Mouse (Mus musculus): ENCODE measurements around the gene Dtx1.

Dtx1 gene

GRCm38 (mm10) chr5:120679676-120680555, 31.8 kb downstream of the Dtx1 start:
- peak in 1 of 2 experiments; percentile 53 for DNase-seq (ENCODE audit: low spot score in 2 of 2)

GRCm38 (mm10) chr5:120677516-120677915, 34.2 kb downstream of the Dtx1 start:
- DNase-seq (ENCODE audit: low spot score in 2 of 2), result peak in 1 of 2 experiments; percentile 32

GRCm38 (mm10) chr5:120674229-120675145, 37.2 kb downstream of the Dtx1 start:
- no peak for DNase-seq (ENCODE audit: low spot score in 2 of 2)

GRCm38 (mm10) chr5:120673626-120674025, 38.1 kb downstream of the Dtx1 start:
- DNase-seq (ENCODE audit: low spot score in 2 of 2), result peak; percentile 66 to 88

- DNase-seq (ENCODE audit: low spot score in 2 of 2), result no peak
Observed at GRCm38 (mm10) chr5:120671865-120672264, 39.9 kb downstream of the Dtx1 start.

- DNase-seq (ENCODE audit: low spot score in 2 of 2), result no peak
Observed at GRCm38 (mm10) chr5:120670132-120670531, 41.6 kb downstream of the Dtx1 start.

- no peak for DNase-seq (ENCODE audit: low spot score in 2 of 2)
Observed at GRCm38 (mm10) chr5:120668761-120669160, 43.0 kb downstream of the Dtx1 start.

- DNase-seq (ENCODE audit: low spot score in 2 of 2), result no peak
Observed at GRCm38 (mm10) chr5:120664888-120665287, 46.8 kb downstream of the Dtx1 start.

- no peak for DNase-seq (ENCODE audit: low spot score in 2 of 2)
Observed at GRCm38 (mm10) chr5:120660816-120661215, 50.9 kb downstream of the Dtx1 start.

GRCm38 (mm10) chr5:120656281-120656751, 55.4 kb downstream of the Dtx1 start:
- DNase-seq (ENCODE audit: low spot score in 2 of 2), result no peak

- no peak for DNase-seq (ENCODE audit: low spot score in 2 of 2)
Observed at GRCm38 (mm10) chr5:120653873-120654272, 57.9 kb downstream of the Dtx1 start.

- no peak for DNase-seq (ENCODE audit: low spot score in 2 of 2)
Observed at GRCm38 (mm10) chr5:120652915-120653701, 58.6 kb downstream of the Dtx1 start.

GRCm38 (mm10) chr5:120651230-120651629, 60.5 kb downstream of the Dtx1 start:
- no peak for DNase-seq (ENCODE audit: low spot score in 2 of 2)

- no peak for DNase-seq (ENCODE audit: low spot score in 2 of 2)
Observed at GRCm38 (mm10) chr5:120649938-120650337, 61.8 kb downstream of the Dtx1 start.

GRCm38 (mm10) chr5:120649374-120649933, 62.3 kb downstream of the Dtx1 start:
- DNase-seq (ENCODE audit: low spot score in 2 of 2), result no peak

GRCm38 (mm10) chr5:120648569-120649373, 63.0 kb downstream of the Dtx1 start, which contains the start of gene Rasal1:
Gene Rasal1, plus strand, starts transcription at chr5:120648812.
- DNase-seq (ENCODE audit: low spot score in 2 of 2), result peak; percentile 64 to 89

GRCm38 (mm10) chr5:120647814-120648491, 63.8 kb downstream of the Dtx1 start:
- DNase-seq (ENCODE audit: low spot score in 2 of 2), result no peak

- no peak for DNase-seq (ENCODE audit: low spot score in 2 of 2)
Observed at GRCm38 (mm10) chr5:120647361-120647760, 64.4 kb downstream of the Dtx1 start.

- DNase-seq (ENCODE audit: low spot score in 2 of 2), result no peak
Observed at GRCm38 (mm10) chr5:120645851-120646250, 65.9 kb downstream of the Dtx1 start.

- DNase-seq (ENCODE audit: low spot score in 2 of 2), result no peak
Observed at GRCm38 (mm10) chr5:120644227-120644626, 67.5 kb downstream of the Dtx1 start.

Data from spleen, postnatal 4 days (tissue).